Mouse (Mus musculus) G1E-ER4 (cell line): ENCODE measurements around the gene Krtap1-5. TPM values are rescaled to one million over a fixed set of nuclear protein-coding genes. Genes with fewer than 3 reads are reported as not detected.
"Not testable (repeated sequence)": the region's sequence is repeated elsewhere in the genome, so short reads cannot be mapped to it uniquely, and the experiment has no call there.

Experiments used
- GATA1 ChIP-seq: IDR thresholded peaks from one replicate; pipeline ENCODE4 v1.8.0; 2012; ENCODE audit warnings: low read length, inconsistent platforms
- polyA plus RNA-seq: library from polyadenylated mRNA; stranded (reverse); fragments of >175 nt; gene quantifications from 2 replicates; pipeline ENCODE4 v1.2.3, GENCODE M21; 2012

Krtap1-5 gene
- not detected in 2 replicates for polyA plus RNA-seq

GRCm38 (mm10) chr11:99580636-99581035 is at the start of gene Krtap1-5:
Gene Krtap1-5, minus strand, starts transcription at chr11:99581016.
- no peak for TF ChIP-seq GATA1

- TF ChIP-seq GATA1: no peak
Observed at GRCm38 (mm10) chr11:99628138-99628537, 47.3 kb upstream of the Krtap1-5 start, which contains the start of gene Krtap4-1. Gene Krtap4-1, minus strand, starts transcription at chr11:99628238.

DNA sequence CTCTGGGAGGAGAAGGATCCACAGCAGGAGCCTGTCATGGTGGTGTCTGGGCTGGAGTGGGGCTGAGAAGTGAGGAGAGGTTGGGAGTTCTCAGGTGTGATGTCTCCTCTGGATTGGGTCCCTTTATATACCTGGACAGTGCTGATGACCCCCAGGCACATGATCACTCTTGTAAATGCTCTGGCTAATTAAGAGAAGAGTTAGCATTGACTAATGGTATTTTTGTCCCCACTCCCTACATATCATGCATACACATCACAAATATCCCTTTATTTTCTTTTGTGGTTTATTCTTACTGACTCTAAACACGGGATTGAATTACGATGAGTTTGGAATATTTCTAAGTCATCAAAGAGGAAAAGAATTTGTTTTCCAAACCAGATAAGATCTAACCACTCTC is 39.5 kb upstream of the Krtap1-5 start, which contains the start of gene Gm11562:
Gene Gm11562, minus strand, starts transcription at position 101 of the 400 bp plus-strand sequence.
- TF ChIP-seq GATA1: no peak

DNA sequence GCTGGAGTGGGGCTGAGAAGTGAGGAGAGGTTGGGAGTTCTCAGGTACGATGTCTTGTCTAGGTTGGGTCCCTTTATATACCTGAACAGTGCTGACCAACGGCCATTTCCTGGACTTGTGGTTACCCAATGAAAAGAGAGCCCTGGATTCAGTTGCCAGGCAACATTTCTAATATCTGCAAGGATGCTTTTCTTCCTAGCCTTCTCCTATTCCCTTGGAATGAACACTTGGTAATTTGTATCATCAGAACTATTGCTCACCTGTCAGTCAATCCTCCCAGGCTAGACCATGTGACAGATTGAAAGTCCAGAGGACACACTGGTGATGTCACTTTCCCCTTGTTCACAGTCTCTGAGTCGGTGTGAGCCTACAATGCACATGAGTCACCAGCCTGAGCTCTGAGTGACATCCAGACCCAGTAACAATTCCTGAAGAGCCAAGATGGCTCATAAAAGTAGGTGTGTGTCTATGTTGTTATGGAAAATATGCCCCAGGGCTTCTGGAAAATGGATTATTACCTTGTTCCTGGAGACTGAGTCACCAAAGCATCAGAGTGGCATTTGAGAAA is 34.1 kb upstream of the Krtap1-5 start, which contains the start of gene Krtap2-4:
Gene Krtap2-4, minus strand, starts transcription at position 51 of the 568 bp plus-strand sequence.
- TF ChIP-seq GATA1: no peak

DNA sequence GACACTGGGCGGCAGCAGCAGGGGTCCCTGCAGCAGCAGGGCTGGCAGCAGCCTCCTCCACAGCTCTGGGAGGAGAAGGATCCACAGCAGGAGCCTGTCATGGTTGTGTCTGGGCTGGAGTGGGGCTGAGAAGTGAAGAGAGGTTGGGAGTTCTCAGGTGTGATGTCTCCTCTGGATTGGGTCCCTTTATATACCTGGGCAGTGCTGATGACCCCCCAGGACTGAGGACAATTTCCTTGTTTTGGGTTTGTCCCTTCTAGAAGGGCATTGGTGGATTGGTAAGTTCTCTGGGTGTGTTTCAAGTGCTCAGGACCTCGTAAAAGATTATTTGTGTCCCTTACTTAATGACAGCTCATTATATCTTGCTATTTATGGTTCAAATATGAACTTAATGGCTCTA is 29.3 kb upstream of the Krtap1-5 start, which contains the start of gene Gm11937:
Gene Gm11937, minus strand, starts transcription at position 101 of the 400 bp plus-strand sequence.
- TF ChIP-seq GATA1: not testable (repeated sequence)

GRCm38 (mm10) chr11:99609126-99609525 is 28.3 kb upstream of the Krtap1-5 start:
- TF ChIP-seq GATA1: no peak

- not testable (repeated sequence) for TF ChIP-seq GATA1
Observed at GRCm38 (mm10) chr11:99603208-99603607, 22.4 kb upstream of the Krtap1-5 start, which contains the start of gene Gm11938. Gene Gm11938, minus strand, starts transcription at chr11:99603308.

DNA sequence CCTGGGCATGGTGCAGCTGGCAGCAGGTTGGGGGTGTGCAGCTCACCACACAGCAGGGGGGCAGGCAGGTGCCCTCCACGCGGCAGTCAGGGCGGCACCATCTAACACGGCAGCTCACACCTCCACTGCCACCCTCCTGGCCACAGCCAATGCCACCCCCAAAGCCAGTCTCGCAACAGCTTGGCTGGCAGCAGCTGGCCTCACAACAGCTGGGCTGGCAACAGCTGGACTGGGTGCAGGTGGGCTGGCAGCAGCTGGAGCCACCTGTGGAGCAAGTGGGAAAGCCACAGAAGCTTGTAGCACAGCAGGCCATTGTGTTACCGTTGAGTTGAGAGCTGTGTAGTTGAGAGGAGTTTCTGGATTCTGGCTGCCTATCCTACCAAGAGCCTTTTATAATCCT is 16.9 kb upstream of the Krtap1-5 start, which contains the start of gene Krtap9-3:
Gene Krtap9-3, minus strand, starts transcription at position 364 of the 400 bp plus-strand sequence.
- not testable (repeated sequence) for TF ChIP-seq GATA1

GRCm38 (mm10) chr11:99590981-99591380 is 10.2 kb upstream of the Krtap1-5 start, which contains the start of gene Krtap1-3:
Gene Krtap1-3, minus strand, starts transcription at chr11:99591339.
- TF ChIP-seq GATA1: no peak

DNA sequence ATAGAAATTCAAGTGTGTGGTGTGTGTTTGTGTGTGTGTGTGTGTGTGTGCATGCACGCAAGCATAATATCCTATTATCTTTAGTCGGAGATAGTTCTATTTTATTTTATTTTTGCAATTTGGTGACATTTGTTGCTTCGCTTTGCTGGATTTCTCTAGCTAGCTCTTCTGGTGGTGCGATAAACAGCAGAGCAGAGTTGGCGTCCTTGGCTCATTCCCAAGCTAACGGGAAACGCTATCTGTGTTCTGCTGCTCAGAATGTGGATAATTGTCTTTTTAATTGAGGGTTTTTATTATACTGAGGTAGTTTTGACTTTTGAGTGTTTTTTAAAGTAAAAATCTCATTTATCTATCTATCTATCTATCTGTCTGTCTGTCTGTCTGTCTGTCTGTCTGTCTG is 4.3 kb upstream of the Krtap1-5 start:
- no peak for TF ChIP-seq GATA1

- no peak for TF ChIP-seq GATA1
Observed at GRCm38 (mm10) chr11:99583245-99583704, 2.5 kb upstream of the Krtap1-5 start, which contains the start of gene Krtap1-4. Gene Krtap1-4, minus strand, starts transcription at chr11:99583654.

DNA sequence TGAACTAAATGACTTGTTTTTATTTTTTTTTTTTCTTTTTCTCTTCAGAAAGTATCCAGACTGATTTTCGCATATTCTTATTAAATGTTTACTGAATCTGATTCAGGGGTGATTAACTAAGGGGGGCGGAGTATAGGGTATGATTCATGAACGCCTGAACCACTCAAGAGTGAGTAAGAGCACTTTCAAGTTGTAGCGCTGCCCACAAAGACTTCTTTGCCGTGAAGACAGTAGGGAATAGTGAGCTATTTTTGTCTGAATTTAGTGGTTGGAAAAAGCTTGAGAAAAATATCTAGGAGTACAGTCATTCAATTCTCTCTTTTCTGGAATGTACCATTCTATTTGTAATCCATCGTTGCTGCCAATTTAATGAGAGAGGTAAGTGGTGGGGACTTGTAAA is 748 bp upstream of the Krtap1-5 start:
- TF ChIP-seq GATA1: no peak

DNA sequence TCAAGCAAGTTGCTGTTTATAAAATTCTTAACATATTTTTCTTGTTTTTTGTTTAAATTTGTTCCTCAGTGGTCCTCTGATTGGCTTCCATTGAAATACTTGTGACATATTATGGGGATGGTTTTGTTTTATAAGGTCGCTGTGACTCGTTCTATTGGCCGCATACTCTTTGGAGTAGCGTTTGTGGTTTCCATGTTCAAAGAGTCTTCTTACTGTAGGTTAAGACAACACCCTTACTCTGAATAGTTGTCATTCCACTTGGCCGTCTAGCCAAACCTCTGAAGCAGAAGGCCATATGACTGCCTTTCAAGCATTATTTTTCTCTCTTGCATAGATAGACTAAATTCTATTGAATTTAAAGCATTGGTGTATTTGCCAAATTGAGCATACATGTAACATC is 235 bp upstream of the Krtap1-5 start:
- TF ChIP-seq GATA1: no peak

DNA sequence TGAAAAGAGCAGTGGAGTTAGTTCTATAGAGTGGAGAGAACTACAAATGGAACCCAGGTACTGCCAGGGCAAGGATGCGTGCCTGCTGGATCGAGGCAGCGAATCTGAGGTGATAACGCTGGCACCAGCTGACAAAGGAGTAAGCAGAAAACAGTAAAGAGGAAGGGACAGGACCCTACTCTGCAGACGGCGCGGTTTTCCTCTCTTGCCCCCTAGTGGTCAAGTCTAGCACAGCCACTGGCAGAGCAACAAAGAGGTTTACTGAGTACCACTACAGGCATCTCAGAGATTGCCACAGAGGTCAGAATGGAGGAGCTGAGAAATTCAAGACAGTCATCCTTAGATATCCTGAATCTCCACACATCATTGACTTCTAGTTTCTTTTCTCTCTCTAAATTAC is 6.7 kb downstream of the Krtap1-5 start:
- TF ChIP-seq GATA1: no peak

DNA sequence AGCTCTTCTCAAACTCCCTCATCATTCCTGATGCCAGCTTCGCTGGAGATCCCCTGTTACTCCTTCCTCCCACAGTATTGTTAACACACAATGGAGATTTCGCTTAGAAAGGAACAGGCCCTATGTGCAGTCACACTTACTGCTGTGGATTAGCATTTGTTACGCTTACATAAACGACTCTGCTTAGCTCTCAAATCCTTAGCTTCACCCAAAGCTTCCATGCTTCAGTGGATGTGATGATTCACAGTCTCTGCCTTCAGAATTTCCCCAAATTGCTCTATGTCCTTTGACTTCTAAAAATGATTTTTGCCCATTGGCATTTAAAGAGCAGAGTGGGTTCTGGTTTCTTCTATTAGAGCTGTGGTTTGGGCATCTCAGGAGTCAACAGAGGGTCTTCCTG is 7.7 kb downstream of the Krtap1-5 start:
- no peak for TF ChIP-seq GATA1

GRCm38 (mm10) chr11:99566530-99566929 is 14.3 kb downstream of the Krtap1-5 start, which contains the start of gene Krtap3-1:
Gene Krtap3-1, minus strand, starts transcription at chr11:99566630.
- TF ChIP-seq GATA1: no peak

GRCm38 (mm10) chr11:99562580-99562979 is 18.2 kb downstream of the Krtap1-5 start:
- TF ChIP-seq GATA1: no peak
